23 mouse cellular contexts compared by ENCODE assay signal in genomic region chr5:149622152-149622551, GRCm38 (mm10). TPM values are rescaled to one million over a fixed set of nuclear protein-coding genes. Genes with fewer than 3 reads are reported as not detected.
DNase-seq lines count a peak whose midpoint lies in the region; ATAC-seq and TF ChIP-seq lines count a peak whose summit lies in the region.
"Had no signal": no experiment of that assay in that cellular context is flagged by ENCODE, and none has a peak within 500 bp of the region (broad histone marks: within the 10 kb centered on the region; RNA-seq: fewer than 3 reads in every experiment).

No protein-coding gene starts in this region.

- H3K9me3 ChIP-seq in E14TG2a.4 (ENCODE audit: low read length), result no peaks in the 10 kb centered on the region
- no peaks in the 10 kb centered on the region for H3K9me3 ChIP-seq in kidney, postnatal 0 days (replicated peaks; ENCODE audit: low read length)
- H3K9me3 ChIP-seq: forebrain, embryonic 10.5 days; heart, embryonic 10.5 days; liver, embryonic 15.5 days; midbrain, embryonic 12.5 days; neural tube, embryonic 13.5 days had no signal

- no peak overlapping the region for H3K9ac ChIP-seq in kidney, postnatal 0 days (ENCODE audit: low read depth, low read length)
- H3K9ac ChIP-seq: liver, embryonic 15.5 days; midbrain, embryonic 12.5 days; neural tube, embryonic 13.5 days had no signal

- peak; percentile 38 for DNase-seq in kidney, adult 11 months
- DNase-seq in kidney, adult 9 months, result no peak
- DNase-seq in R1 (ENCODE audit: low read depth, low spot score), result peak; percentile 85
- no peak for DNase-seq in kidney, postnatal 0 days (ENCODE audit: low spot score)
- no peak for DNase-seq in neural tube, embryonic 10.5 days (ENCODE audit: extremely low spot score, low spot score)
- DNase-seq: adrenal gland, postnatal 36 days; cerebellum, adult 11 months; cerebellum, adult 9-11 months; heart, postnatal 4 days; liver; retina, postnatal 1 day; right cerebral cortex, postnatal 25 days; thymus, postnatal 25 days had no signal

- no peak for ATAC-seq in kidney, postnatal 0 days (replicated peaks; ENCODE audit: low FRiP score, low read depth)
- ATAC-seq in monocyte, adult 5-6 weeks (replicated peaks; ENCODE audit: insufficient number of reproducible peaks, low FRiP score, low TSS enrichment, poor library complexity, severe bottlenecking), result no peak
- ATAC-seq: intestine, postnatal 0 days; lung, postnatal 0 days had no signal

- H3K36me3 ChIP-seq in E14TG2a.4 (ENCODE audit: insufficient read depth, low read length), result peaks cover 100% of the 10 kb centered on the region
- H3K36me3 ChIP-seq in kidney, postnatal 0 days (ENCODE audit: insufficient read depth, low read length), result peaks cover 51% of the 10 kb centered on the region

- H3K27ac ChIP-seq in kidney, postnatal 0 days, result peak overlapping the region; percentile 69
- H3K27ac ChIP-seq: forebrain, embryonic 10.5 days; heart, embryonic 10.5 days; left cerebral cortex, adult 2 months; liver, embryonic 15.5 days; midbrain, embryonic 12.5 days; neural tube, embryonic 13.5 days had no signal

- H3K4me1 ChIP-seq in E14TG2a.4 (replicated peaks; ENCODE audit: low read depth, low read length), result peaks cover 71% of the 10 kb centered on the region
- no peaks in the 10 kb centered on the region for H3K4me1 ChIP-seq in kidney, postnatal 0 days (replicated peaks; ENCODE audit: insufficient read depth, low read length)
- H3K4me1 ChIP-seq: forebrain, embryonic 10.5 days; midbrain, embryonic 12.5 days; neural tube, embryonic 13.5 days had no signal

- WGBS in kidney, postnatal 0 days, result 57% methylated on average over 7 of the region's 7 CpGs

- TF ChIP-seq CTCF in E14TG2a.4 (conservative IDR thresholded peaks at IDR 0.05; ENCODE audit: low read length), result no peak
- no peak for TF ChIP-seq CTCF in kidney, postnatal 0 days (IDR thresholded peaks at IDR 0.05; ENCODE audit: low read depth)

- H3K4me2 ChIP-seq in kidney, postnatal 0 days (ENCODE audit: low read length), result no peak overlapping the region
- H3K4me2 ChIP-seq: liver, embryonic 15.5 days; midbrain, embryonic 12.5 days; neural tube, embryonic 13.5 days had no signal

- H3K4me3 ChIP-seq in E14TG2a.4 (replicated peaks; ENCODE audit: low read length), result peak overlapping the region; percentile 37; the same call in 1 of the 2 replicates
- no peak overlapping the region for H3K4me3 ChIP-seq in kidney, postnatal 0 days (replicated peaks; ENCODE audit: low read depth, low read length)
- H3K4me3 ChIP-seq: forebrain, embryonic 10.5 days; heart, embryonic 10.5 days; left cerebral cortex, adult 2 months; liver, embryonic 15.5 days; midbrain, embryonic 12.5 days; neural tube, embryonic 13.5 days had no signal

- H3K27me3 ChIP-seq in E14TG2a.4 (ENCODE audit: insufficient read depth, low read length), result no peaks in the 10 kb centered on the region
- H3K27me3 ChIP-seq in kidney, postnatal 0 days (ENCODE audit: insufficient read depth, low read length), result no peaks in the 10 kb centered on the region
- H3K27me3 ChIP-seq: liver, embryonic 15.5 days; midbrain, embryonic 12.5 days; neural tube, embryonic 13.5 days had no signal

RNA-seq across cellular contexts. Expression of gene Hsph1, which starts 14.0 kb away (rescaled TPM):
- 25.0 and 27.4 TPM in 2 replicates for polyA plus RNA-seq in kidney, postnatal 0 days (2015; fragmentation: Nextera tagmentation; extraction: Ambion mirVana)
- total RNA-seq in monocyte, adult 5-6 weeks (2017), result 27.5 to 77.0 TPM (median 49.1 TPM) in 3 replicates

RNA-seq across cellular contexts. Expression of gene B3glct, which starts 55.9 kb away (rescaled TPM):
- polyA plus RNA-seq in kidney, postnatal 0 days (2015; fragmentation: Nextera tagmentation; extraction: Ambion mirVana), result 15.4 and 16.3 TPM in 2 replicates
- total RNA-seq in monocyte, adult 5-6 weeks (2017), result 1.9 to 6.3 TPM (median 2.4 TPM) in 3 replicates

Comparison
In these comparisons a context has a peak if more than half of its experiments do, and no peak if none do; other contexts are left out.
1. DNase-seq: peak in kidney, adult 11 months (single experiment) and R1 (single experiment); none in kidney, adult 9 months (single experiment), kidney, postnatal 0 days (single experiment) and neural tube, embryonic 10.5 days (single experiment).